Mouse (Mus musculus) embryonic facial prominence, embryonic 11.5 days (tissue): ENCODE results near the gene Cox5a. TPM values are rescaled to one million over a fixed set of nuclear protein-coding genes. Genes with fewer than 3 reads are reported as not detected.
A peak's percentile ranks its signal among the peaks of the same experiment; 100 is the strongest.

Source experiments
- ATAC-seq: fragments of 200-750 bp; cut with Nextera tagmentation; replicated peaks from 2 replicates; pipeline ENCODE4 v1.8.0; 2017; ENCODE audit warnings: low read depth; ENCODE audit not compliant: insufficient number of reproducible peaks, low FRiP score, low TSS enrichment
- DNase-seq: peaks from one replicate; pipeline ENCODE4 v3.0.0-alpha.2; 2015; ENCODE audit warnings: low spot score
- H3K27ac ChIP-seq: fragments of 300-500 bp; sonication (generic); replicated peaks from 2 replicates; pipeline ENCODE4 v1.5.1; 2014; ENCODE audit warnings: mild to moderate bottlenecking, low read depth, low read length, control low read depth
- H3K27me3 ChIP-seq: fragments of 300-500 bp; sonication (generic); 2 replicates; pipeline ENCODE4 v1.6.1; 2014; ENCODE audit warnings: mild to moderate bottlenecking, low read length, moderate library complexity, mixed read lengths; ENCODE audit not compliant: control insufficient read depth, insufficient read depth
- H3K36me3 ChIP-seq: fragments of 300-500 bp; sonication (generic); replicated peaks from 2 replicates; pipeline ENCODE4 v1.6.1; 2014; ENCODE audit warnings: low read depth, mild to moderate bottlenecking, low read length, moderate library complexity, mixed read lengths; ENCODE audit not compliant: control insufficient read depth, insufficient read depth
- H3K4me1 ChIP-seq: fragments of 300-500 bp; sonication (generic); 2 replicates; pipeline ENCODE4 v1.6.1; 2014; ENCODE audit warnings: low read length, mixed read lengths; ENCODE audit not compliant: control insufficient read depth, insufficient read depth
- H3K4me2 ChIP-seq: fragments of 300-500 bp; sonication (generic); 2 replicates; pipeline ENCODE4 v1.6.1; 2014; ENCODE audit warnings: low read depth, mild to moderate bottlenecking, control low read depth, low read length, moderate library complexity
- H3K4me3 ChIP-seq: fragments of 300-500 bp; sonication (generic); 2 replicates; pipeline ENCODE4 v1.5.1; 2014; ENCODE audit warnings: low read depth, low read length, control low read depth
- H3K9ac ChIP-seq: fragments of 300-500 bp; sonication (generic); replicated peaks from 2 replicates; pipeline ENCODE4 v1.6.1; 2014; ENCODE audit warnings: mild to moderate bottlenecking, control low read depth, low read length
- H3K9me3 ChIP-seq: fragments of 300-500 bp; sonication (generic); replicated peaks from 2 replicates; pipeline ENCODE4 v1.6.1; 2016; ENCODE audit warnings: mild to moderate bottlenecking, low read length, inconsistent platforms, mixed read lengths; ENCODE audit not compliant: control insufficient read depth
- WGBS: fragments of 180-500 bp; shearing (Covaris S2); extraction: QIAGEN DNeasy Blood & Tissue Kit; methylation state at CpG from one replicate; pipeline ENCODE4 v1.1.7; 2014; 5-methylcytosine and 5-hydroxymethylcytosine counted together
- polyA plus RNA-seq: library from polyadenylated mRNA; unstranded; fragments of >200 nt; fragmentation: Nextera tagmentation; extraction: Ambion mirVana; gene quantifications from 2 replicates; pipeline ENCODE4 v1.2.1, GENCODE M21; 2014

The Cox5a gene
- polyA plus RNA-seq, 1 experiment from 2014 or later: 615 TPM

GRCm38 (mm10) chr9:57501861-57502260 is 19.2 kb upstream of the Cox5a start:
- DNase-seq (peak; percentile 36), ATAC-seq (no peak)
- no peaks in the 10 kb centered on the region for H3K9me3 ChIP-seq
- H3K4me2 ChIP-seq: no peak overlapping the region
- H3K27ac ChIP-seq: no peak overlapping the region
- no peak overlapping the region for H3K9ac ChIP-seq
- H3K4me3 ChIP-seq: no peak overlapping the region
- H3K27me3 ChIP-seq: peaks cover 62% of the 10 kb centered on the region
- no peaks in the 10 kb centered on the region for H3K36me3 ChIP-seq
- peaks cover 8% of the 10 kb centered on the region for H3K4me1 ChIP-seq
- WGBS: under 1% methylated on average over 20 of the region's 20 CpGs

GRCm38 (mm10) chr9:57502911-57503621 is 18.0 kb upstream of the Cox5a start:
- H3K36me3 ChIP-seq: no peaks in the 10 kb centered on the region
- peak; percentile 11 for DNase-seq
- no peaks in the 10 kb centered on the region for H3K9me3 ChIP-seq
- peak overlapping the region; percentile 89 for H3K4me2 ChIP-seq
- no peak overlapping the region for H3K27ac ChIP-seq
- peaks cover 62% of the 10 kb centered on the region for H3K27me3 ChIP-seq
- peak overlapping the region; percentile 39 for H3K4me3 ChIP-seq
- ATAC-seq: 0 out of 2 replicates have a peak, but pooled peaks have one; percentile 3
- H3K9ac ChIP-seq: no peak overlapping the region
- peaks cover 8% of the 10 kb centered on the region for H3K4me1 ChIP-seq
- 2% methylated on average over 23 of the region's 23 CpGs for WGBS

DNA sequence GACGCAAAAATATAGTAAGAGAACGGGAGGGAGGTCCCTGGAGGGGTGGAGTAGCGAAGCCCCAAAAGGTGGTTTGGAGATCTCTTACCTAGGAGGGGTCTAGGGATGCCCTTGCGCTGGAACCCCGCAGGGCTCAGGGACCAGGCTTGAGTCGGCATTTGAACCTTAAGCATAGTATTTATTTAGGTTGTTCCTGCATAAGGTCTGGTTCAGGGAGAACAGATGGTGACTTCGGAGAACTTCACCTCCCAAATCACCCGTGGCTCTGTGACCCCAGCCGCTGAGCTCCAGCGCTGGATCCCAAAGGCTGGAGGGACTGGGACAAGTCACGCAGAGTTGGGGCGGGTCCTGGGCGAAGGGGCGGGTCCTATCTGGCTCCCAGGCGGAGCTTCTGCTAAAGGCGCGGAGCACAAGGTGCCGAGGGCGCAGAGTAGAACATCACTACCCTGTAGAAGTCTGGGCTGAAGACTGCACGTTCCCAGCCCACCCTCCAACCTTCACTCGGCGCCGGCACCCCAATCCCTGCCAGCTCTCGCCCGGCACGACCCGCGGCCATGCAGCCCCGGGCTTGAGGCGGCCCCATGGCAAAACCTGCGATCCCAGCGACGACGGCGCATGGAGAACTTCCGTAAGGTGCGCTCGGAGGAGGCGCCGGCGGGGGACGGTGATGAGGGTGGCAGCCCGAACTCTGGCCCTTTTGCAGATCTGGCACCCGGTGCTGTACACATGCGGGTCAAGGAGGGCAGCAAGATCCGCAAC is 17.3 kb upstream of the Cox5a start, which contains the start of gene Rpp25:
TSS of gene Rpp25 (plus strand) at position 405 of the 759 bp plus-strand sequence.
- peaks cover 8% of the 10 kb centered on the region for H3K4me1 ChIP-seq
- peak within 1 kb of the TSS; percentile 39 for H3K4me3 ChIP-seq
- H3K27ac ChIP-seq: no peak within 1 kb of the TSS
- H3K27me3 ChIP-seq: peaks cover 62% of the 10 kb centered on the region
- no peaks in the 10 kb centered on the region for H3K9me3 ChIP-seq
- WGBS: under 1% methylated on average over 46 of the region's 46 CpGs
- no peaks in the 10 kb centered on the region for H3K36me3 ChIP-seq
- peak within 1 kb of the TSS; percentile 89 for H3K4me2 ChIP-seq
- ATAC-seq: peak; percentile 66
- peak within 1 kb of the TSS; percentile 47 for H3K9ac ChIP-seq
- DNase-seq: peak; percentile 56

DNA sequence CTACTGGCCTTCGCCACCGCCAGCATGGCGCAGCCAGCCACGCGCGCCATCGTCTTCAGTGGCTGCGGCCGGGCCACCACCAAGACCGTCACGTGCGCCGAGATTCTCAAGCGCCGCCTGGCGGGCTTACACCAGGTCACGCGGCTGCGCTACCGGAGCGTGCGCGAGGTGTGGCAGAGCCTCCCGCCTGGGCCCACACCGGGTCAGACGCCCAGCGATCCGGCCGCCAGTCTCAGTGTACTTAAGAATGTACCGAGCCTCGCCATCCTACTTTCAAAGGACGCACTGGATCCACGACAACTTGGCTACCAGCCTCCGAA is 16.7 kb upstream of the Cox5a start:
- peaks cover 62% of the 10 kb centered on the region for H3K27me3 ChIP-seq
- H3K4me3 ChIP-seq: peak overlapping the region; percentile 39
- no peaks in the 10 kb centered on the region for H3K36me3 ChIP-seq
- under 1% methylated on average over 34 of the region's 34 CpGs for WGBS
- DNase-seq (peak; percentile 63), ATAC-seq (peak; percentile 45; the same call in 1 of the 2 replicates)
- peak overlapping the region; percentile 47 for H3K9ac ChIP-seq
- peak overlapping the region; percentile 89 for H3K4me2 ChIP-seq
- H3K4me1 ChIP-seq: peaks cover 8% of the 10 kb centered on the region
- no peaks in the 10 kb centered on the region for H3K9me3 ChIP-seq
- H3K27ac ChIP-seq: no peak overlapping the region

- no peak for ATAC-seq
- 40% methylated on average over 10 of the region's 10 CpGs for WGBS
- H3K27ac ChIP-seq: no peak overlapping the region
Observed at GRCm38 (mm10) chr9:57504891-57505290, 16.2 kb upstream of the Cox5a start.

DNA sequence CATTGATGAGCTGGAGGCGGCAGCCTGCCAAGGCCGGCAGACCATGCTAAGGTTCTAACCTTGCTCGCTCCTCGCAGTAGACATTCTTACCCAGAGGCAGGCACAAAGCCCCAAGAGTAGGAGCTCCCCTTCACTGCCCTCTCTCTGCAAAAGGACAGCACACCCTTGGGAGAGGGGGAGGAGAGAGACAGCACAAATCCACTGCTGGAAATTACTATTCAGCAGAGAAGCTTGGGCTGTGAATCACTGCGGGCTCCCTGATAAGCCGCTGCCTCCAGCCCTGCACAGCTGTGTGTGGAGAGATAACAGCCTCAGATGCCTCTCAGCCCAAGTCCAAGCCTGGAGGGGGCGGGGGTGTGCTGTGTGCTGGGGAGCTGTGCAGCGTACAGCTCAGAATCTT is 15.4 kb upstream of the Cox5a start:
- H3K36me3 ChIP-seq: no peaks in the 10 kb centered on the region
- no peaks in the 10 kb centered on the region for H3K9me3 ChIP-seq
- H3K4me1 ChIP-seq: peaks cover 8% of the 10 kb centered on the region
- DNase-seq (no peak), ATAC-seq (no peak)
- H3K27ac ChIP-seq: no peak overlapping the region
- H3K4me2 ChIP-seq: no peak overlapping the region; the same call in 1 of the 2 replicates
- WGBS: 6% methylated on average over 8 of the region's 8 CpGs
- H3K27me3 ChIP-seq: peaks cover 55% of the 10 kb centered on the region
- H3K9ac ChIP-seq: no peak overlapping the region
- H3K4me3 ChIP-seq: no peak overlapping the region

More at GRCm38 (mm10) chr9:57504891-57505290, 16.2 kb upstream of the Cox5a start:
- Histone ChIP-seq H3K4me2 (no peak overlapping the region), H3K4me3 (no peak overlapping the region), H3K36me3 (no peaks in the 10 kb centered on the region), H3K9ac (no peak overlapping the region), H3K9me3 (no peaks in the 10 kb centered on the region), H3K27me3 (peaks cover 62% of the 10 kb centered on the region), H3K4me1 (peaks cover 8% of the 10 kb centered on the region)
- DNase-seq: no peak

GRCm38 (mm10) chr9:57510577-57510976 is 10.5 kb upstream of the Cox5a start:
- 67% methylated on average over 2 of the region's 2 CpGs for WGBS
- no peak overlapping the region for H3K9ac ChIP-seq
- no peaks in the 10 kb centered on the region for H3K36me3 ChIP-seq
- no peaks in the 10 kb centered on the region for H3K4me1 ChIP-seq
- H3K4me2 ChIP-seq: no peak overlapping the region
- H3K27ac ChIP-seq: no peak overlapping the region
- H3K4me3 ChIP-seq: no peak overlapping the region
- H3K9me3 ChIP-seq: no peaks in the 10 kb centered on the region
- ATAC-seq (no peak), DNase-seq (no peak)
- peaks cover 6% of the 10 kb centered on the region for H3K27me3 ChIP-seq

DNA sequence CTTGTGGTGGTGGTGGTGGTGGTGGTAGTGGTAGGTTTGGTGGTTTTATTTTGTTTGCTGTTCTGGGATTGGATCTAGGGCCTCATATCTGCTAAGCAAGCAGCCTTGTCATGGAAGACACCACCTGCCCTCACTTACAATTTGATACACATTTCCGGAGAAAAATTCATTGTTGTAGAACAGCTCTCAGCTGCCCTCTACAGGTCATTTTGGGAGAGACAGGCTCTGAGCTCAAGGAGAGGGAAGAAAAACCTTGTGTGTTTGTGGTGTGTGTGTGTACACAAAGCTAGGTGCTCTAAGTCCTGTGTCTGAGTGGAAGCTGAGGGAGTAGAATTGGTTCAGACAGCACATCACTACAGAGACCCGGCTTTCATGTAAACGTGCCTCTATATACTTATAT is 4.0 kb upstream of the Cox5a start:
- no peak overlapping the region for H3K4me2 ChIP-seq
- 13% methylated on average over 3 of the region's 3 CpGs for WGBS

More for the DNA sequence above, 4.0 kb upstream of the Cox5a start:
- H3K36me3 ChIP-seq: no peaks in the 10 kb centered on the region
- no peak overlapping the region for H3K9ac ChIP-seq
- no peaks in the 10 kb centered on the region for H3K27me3 ChIP-seq
- H3K27ac ChIP-seq: no peak overlapping the region
- H3K4me3 ChIP-seq: no peak overlapping the region
- ATAC-seq (no peak), DNase-seq (peak; percentile 89)
- no peaks in the 10 kb centered on the region for H3K4me1 ChIP-seq
- H3K9me3 ChIP-seq: no peaks in the 10 kb centered on the region
